Mouse (Mus musculus) CD4-positive naive resting alpha-beta T cell, adult 57 days (primary cell): ENCODE measurements around the gene Trim40. TPM values are rescaled to one million over a fixed set of nuclear protein-coding genes. Genes with fewer than 3 reads are reported as not detected.

Experiments used
- total RNA-seq: library from RNA; stranded (reverse); gene quantifications from one replicate; pipeline ENCODE4 v1.2.4, GENCODE M21; 2023

The Trim40 gene
- not detected for total RNA-seq

DNA sequence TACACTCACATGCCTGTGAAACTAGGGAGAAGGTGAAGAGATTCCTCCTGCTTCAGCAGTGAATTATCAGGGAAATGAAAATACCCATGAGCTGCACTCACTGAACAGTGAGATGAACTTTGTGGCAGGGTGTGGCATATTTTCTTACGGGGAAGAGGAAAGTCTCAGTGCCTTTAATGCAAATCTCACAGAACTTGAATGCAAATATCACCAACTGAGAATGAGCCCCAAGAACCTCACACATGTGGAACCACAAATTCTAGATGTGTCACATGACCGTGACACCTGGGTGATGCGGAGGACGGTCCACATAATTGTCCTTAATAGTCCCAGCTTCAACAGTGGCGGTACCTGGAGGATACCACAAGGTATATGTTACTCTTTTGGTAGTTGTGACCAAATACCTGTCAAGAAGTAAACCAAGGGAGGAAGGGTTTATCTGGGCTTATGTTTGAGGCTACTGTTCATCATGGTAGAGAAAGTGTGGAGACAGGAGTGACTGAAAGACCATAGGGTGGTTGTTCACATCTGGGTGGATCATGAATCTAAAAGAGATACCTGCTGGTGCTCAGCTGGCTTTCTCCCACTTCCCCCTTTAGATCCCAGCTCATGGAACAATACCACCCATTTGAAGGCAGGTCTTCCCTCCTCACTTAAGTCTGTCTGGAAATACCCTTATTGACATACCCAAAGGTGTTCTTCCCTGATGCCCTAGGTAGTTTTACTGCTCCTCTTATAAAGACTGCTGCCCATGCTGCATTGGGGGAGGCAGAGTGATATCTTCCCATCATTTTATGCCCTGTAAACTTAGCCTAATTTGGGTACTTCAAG, at the start of gene Trim40:
Gene Trim40, minus strand, starts transcription at position 51 of the 831 bp plus-strand sequence.

DNA sequence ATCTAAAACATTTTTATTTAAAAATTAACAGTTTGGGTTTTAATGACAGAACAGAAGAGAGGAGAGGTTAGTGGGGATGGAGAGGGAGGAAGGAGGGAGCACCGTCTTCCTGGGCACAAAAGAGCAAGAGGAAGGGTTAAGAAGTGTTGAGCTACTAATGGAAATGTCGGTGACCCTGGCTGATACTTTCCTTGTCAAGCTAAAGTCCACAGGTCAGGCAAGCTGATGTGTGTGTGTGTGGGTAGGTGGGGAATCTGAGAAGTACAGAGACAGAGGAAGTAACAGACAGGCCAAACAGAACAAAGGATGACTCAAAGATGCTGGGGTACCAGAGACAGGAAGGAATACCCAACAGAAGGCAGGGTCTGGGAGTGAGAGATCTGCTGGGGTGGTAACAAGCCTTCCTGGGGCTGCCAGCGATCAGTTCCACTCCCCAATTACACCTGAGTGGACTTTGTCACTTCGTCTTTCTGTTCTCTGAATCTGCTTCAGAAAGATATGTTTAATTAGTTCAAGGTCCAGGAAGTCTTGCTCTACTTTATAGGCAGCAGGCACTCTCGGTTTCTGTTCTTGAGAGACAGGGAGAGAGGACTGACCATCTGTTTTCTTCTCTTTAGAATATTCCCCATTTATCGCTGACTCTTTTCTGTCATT, 7.8 kb upstream of the Trim40 start, which contains the start of gene Trim31:
Gene Trim31, plus strand, starts transcription at position 567 of the 654 bp plus-strand sequence.

DNA sequence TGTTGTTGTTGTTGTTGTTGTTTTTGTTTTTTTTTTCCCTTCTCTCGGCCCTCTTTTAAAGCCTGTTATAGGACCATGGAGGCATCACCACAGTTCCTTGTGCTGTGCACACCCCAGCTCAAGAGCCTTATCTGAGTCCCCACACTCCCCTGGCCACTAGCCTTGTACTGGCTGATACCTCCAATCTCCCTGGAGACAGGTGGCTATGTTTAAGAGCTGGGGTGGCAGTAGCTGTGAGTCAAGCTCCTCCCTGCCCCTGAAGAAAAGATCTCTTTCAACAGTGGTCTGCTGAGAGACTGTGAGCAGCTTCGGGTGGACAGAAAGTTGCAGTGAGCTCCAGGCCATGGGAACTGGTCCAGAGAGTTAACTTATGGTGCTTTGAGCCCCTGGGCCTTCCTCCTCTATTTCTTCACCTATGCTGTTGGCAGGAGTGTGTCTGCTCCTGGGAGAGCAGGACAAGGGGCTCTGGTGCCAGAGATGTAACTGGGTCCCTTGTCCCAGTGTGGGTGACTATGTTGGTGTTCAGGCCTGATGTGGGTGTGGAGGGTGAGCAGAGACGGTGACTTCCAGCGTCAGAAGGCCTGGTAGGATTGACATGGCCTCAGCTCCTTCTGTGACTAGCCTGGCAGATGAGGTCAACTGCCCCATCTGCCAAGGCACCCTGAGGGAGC, 20.5 kb downstream of the Trim40 start, which contains the start of gene Trim10:
Gene Trim10, plus strand, starts transcription at position 291 of the 671 bp plus-strand sequence.

DNA sequence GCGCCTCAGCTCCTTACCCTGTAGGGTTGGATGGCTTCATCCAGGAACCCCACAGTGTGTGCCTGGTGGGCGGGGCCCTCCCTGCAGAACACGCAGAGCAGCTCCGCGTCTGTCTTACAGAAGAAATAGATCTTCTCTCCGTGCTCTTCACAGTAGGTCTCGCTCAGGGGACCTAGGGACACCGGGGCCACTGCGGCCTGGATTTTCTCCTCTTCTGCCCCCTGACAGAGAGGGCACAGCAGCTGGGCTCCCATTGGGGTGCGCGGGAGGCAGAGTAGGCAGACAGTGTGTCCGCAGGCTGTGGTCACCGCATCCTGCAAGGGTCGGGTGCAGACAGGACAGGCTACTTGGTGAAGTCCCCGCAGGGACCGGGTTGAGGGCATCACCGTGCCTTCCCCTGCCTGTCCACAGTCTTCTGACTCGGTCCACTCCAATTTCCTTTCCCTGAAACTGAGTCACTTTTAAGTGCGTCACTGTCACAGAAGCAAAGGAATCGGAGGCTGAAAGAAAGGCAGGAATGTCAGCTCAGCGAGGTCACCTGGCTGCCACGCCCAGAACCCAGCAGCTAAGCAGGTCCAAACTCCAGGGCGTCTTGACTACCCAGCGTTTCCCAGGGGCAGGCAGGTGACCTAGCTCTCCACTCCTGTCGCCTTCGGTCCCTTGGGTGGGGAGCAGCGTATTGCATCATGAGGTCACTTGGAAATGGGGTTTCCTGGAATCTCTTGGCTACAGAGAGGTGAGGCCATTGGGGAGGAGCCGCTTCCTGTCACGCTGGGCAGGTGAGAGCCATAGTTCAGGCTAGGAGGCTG, 23.0 kb downstream of the Trim40 start, which contains the start of gene Trim15:
Gene Trim15, minus strand, starts transcription at position 492 of the 809 bp plus-strand sequence.

DNA sequence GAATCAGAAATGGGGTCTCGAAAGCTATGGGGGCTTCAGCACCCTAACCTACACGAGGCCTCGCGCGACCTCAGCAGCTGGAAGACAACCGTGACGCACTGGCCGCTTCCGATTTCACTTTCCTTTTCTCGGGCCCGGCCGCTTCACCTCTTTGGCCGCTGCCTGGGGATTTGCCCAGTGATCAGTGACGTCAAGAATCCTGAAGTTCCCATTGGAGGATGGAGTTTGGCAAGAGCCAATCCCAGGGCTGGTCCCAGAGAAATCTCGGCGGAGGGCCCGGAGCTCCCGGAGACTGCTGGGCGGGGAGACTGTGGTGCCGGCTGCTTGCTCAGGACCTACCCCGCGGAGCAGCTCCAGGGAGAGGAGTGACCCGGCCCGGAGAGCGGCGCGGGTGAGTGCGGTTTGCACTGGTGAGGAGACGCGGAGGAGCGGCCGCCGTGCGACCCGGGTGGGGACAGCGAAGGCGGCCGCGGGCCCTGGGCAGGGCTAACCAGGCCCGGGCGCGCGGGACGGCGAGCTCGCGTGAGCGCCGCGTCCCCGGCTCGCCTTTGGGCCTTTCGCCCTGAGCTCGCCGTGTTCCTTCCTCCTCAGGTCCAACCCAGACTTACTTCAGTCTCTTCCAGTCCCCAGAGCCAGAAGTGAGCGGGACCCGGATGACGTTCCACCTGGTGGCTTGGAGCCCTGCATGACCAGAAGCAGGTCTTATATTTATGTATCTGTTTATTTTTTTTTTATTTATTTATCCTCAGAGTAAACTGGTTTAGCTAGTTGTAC, 52.9 kb downstream of the Trim40 start, which contains the start of gene Trim26:
Gene Trim26, plus strand, starts transcription at position 261 of the 774 bp plus-strand sequence.

Other genes with a start within 250 kb of the Trim40 start
- not detected for gene H2-M9, start 247.5 kb downstream of the Trim40 start, total RNA-seq
- gene H2-M1, start 217.9 kb downstream of the Trim40 start, total RNA-seq: not detected
- gene H2-M10.5, start 117.2 kb downstream of the Trim40 start, total RNA-seq: not detected
- gene H2-M10.6, start 78.0 kb downstream of the Trim40 start, total RNA-seq: not detected
- gene Trim26, start 53.0 kb downstream of the Trim40 start, total RNA-seq: 112 TPM
- not detected for gene Trim15, start 22.9 kb downstream of the Trim40 start, total RNA-seq
- gene Trim10, start 20.5 kb downstream of the Trim40 start, total RNA-seq: 0.27 TPM
- gene Trim31, start 8.0 kb upstream of the Trim40 start, total RNA-seq: not detected
- gene Rnf39, start 52.8 kb upstream of the Trim40 start, total RNA-seq: 1.2 TPM
- 47.8 TPM for gene Ppp1r11, start 61.6 kb upstream of the Trim40 start, total RNA-seq
- 52.5 TPM for gene Znrd1, start 68.4 kb upstream of the Trim40 start, total RNA-seq
- 1.4 TPM for gene Znrd1as, start 68.5 kb upstream of the Trim40 start, total RNA-seq
- gene 2410137M14Rik, start 91.1 kb upstream of the Trim40 start, total RNA-seq: not detected
- not detected for gene H2-M5, start 99.4 kb upstream of the Trim40 start, total RNA-seq
- not detected for gene Zfp57, start 111.0 kb upstream of the Trim40 start, total RNA-seq
- gene Mog, start 133.3 kb upstream of the Trim40 start, total RNA-seq: not detected
- 116 TPM for gene Gabbr1, start 155.8 kb upstream of the Trim40 start, total RNA-seq
- gene Olfr90, start 198.4 kb upstream of the Trim40 start, total RNA-seq: not detected
- gene Olfr91, start 208.2 kb upstream of the Trim40 start, total RNA-seq: not detected
- not detected for gene Olfr92, start 230.0 kb upstream of the Trim40 start, total RNA-seq